20 mouse cellular contexts compared by ENCODE assay signal in the genomic region with DNA sequence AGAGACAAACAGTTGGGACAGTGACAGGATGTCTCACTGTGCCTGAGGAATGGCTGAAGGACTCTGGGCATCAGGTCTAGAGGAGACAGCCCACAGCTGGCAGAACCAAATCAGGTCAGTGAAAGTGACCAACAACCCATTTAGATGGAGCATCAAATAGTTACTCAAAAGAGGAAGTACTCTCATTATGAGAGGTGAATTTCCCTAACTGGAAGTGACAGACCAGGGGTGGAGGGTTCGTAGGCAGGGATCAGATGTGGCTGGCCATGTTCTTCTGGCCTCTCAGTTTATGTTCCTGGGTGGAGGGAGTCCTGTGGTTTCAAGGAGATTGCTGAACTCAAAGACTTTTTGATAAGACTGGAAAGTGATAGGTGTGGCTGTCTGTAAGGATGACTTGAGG. TPM values are rescaled to one million over a fixed set of nuclear protein-coding genes. Genes with fewer than 3 reads are reported as not detected.
DNase-seq lines count a peak whose midpoint lies in the region; ATAC-seq and TF ChIP-seq lines count a peak whose summit lies in the region.
"Had no signal": no experiment of that assay in that cellular context is flagged by ENCODE, and none has a peak within 500 bp of the region (broad histone marks: within the 10 kb centered on the region; RNA-seq: fewer than 3 reads in every experiment).

No protein-coding gene starts in this region.

- H3K4me3 ChIP-seq in CH12.LX (replicated peaks in 1 of 3; ENCODE audit: low read depth in 2 of 3, low read length in 2 of 3, poor library complexity in 1 of 3): no peak overlapping the region
- no peak overlapping the region for H3K4me3 ChIP-seq in midbrain, embryonic 15.5 days
- H3K4me3 ChIP-seq: embryonic facial prominence, embryonic 12.5 days; forebrain, embryonic 15.5 days; heart, embryonic 12.5 days; hindbrain, embryonic 12.5 days had no signal

- TF ChIP-seq CTCF in CH12.LX (conservative IDR thresholded peaks at IDR 0.05 in 1 of 2, IDR thresholded peaks at IDR 0.05 in 1 of 2; ENCODE audit: low read depth in 2 of 2, low read length in 2 of 2): no peak

- peaks cover 12% of the 10 kb centered on the region for H3K27me3 ChIP-seq in CH12.LX (replicated peaks)
- H3K27me3 ChIP-seq in splenic B cell, adult 2 months (ENCODE audit: control insufficient read depth, insufficient read depth, low read length, poor library complexity, severe bottlenecking): no peaks in the 10 kb centered on the region
- H3K27me3 ChIP-seq in midbrain, embryonic 15.5 days (replicated peaks): no peaks in the 10 kb centered on the region
- H3K27me3 ChIP-seq: embryonic facial prominence, embryonic 12.5 days; forebrain, embryonic 15.5 days; hindbrain, embryonic 12.5 days; Patski had no signal

- DNase-seq in A20 (ENCODE audit: low read depth, low spot score): peak; percentile 67
- DNase-seq in CH12.LX (ENCODE audit: extremely low read depth): peak; percentile 31
- DNase-seq in induced T-regulatory cell, adult 2 months (ENCODE audit: low read depth): peak; percentile 25
- peak; percentile 32 for DNase-seq in splenic B cell, adult 2 months (ENCODE audit: low read depth, low spot score)
- DNase-seq in frontal cortex, postnatal 14 days (ENCODE audit: low spot score in 2 of 2): no peak
- no peak for DNase-seq in kidney, adult 18-20 months
- DNase-seq: adrenal gland, postnatal 36 days; cerebellum, adult 2 months; cerebellum, postnatal 14 days; gastrocnemius, postnatal 10 days had no signal

- dilution Hi-C loops in CH12.LX (cut with MboI; ENCODE audit: extremely low pct_ligation_motif_present, extremely low pct_unique_long_range_greater_than_20kb, low sequenced_read_pairs): no loop called here

- in situ Hi-C loops in CH12.LX (cut with MboI; ENCODE audit: low pct_ligation_motif_present, low pct_unique_long_range_greater_than_20kb, low sequenced_read_pairs): no loop called here

- no peak overlapping the region for H3K4me2 ChIP-seq in CH12.LX (ENCODE audit: insufficient read depth, low read depth, poor library complexity, severe bottlenecking)
- no peak overlapping the region for H3K4me2 ChIP-seq in midbrain, embryonic 15.5 days
- H3K4me2 ChIP-seq: embryonic facial prominence, embryonic 12.5 days; forebrain, embryonic 15.5 days; heart, embryonic 12.5 days; hindbrain, embryonic 12.5 days had no signal

- peaks cover 0 to 10% of the 10 kb centered on the region in 2 experiments; a peak in 2 of 4 replicates for H3K4me1 ChIP-seq in CH12.LX (ENCODE audit: control insufficient read depth in 1 of 2, insufficient read depth in 2 of 2)
- no peaks in the 10 kb centered on the region for H3K4me1 ChIP-seq in midbrain, embryonic 15.5 days
- H3K4me1 ChIP-seq: embryonic facial prominence, embryonic 12.5 days; hindbrain, embryonic 12.5 days had no signal

- H3K9me3 ChIP-seq in CH12.LX (replicated peaks; ENCODE audit: low read length): peaks cover 2% of the 10 kb centered on the region
- H3K9me3 ChIP-seq in midbrain, embryonic 15.5 days: no peaks in the 10 kb centered on the region
- H3K9me3 ChIP-seq: embryonic facial prominence, embryonic 12.5 days; forebrain, embryonic 15.5 days; heart, embryonic 12.5 days; hindbrain, embryonic 12.5 days had no signal

- no peak for TF ChIP-seq RAD21 in CH12.LX (IDR thresholded peaks at IDR 0.05; ENCODE audit: low read depth, low read length)

- TF ChIP-seq POLR2A in CH12.LX (IDR thresholded peaks at IDR 0.05; ENCODE audit: low read depth, low read length): no peak

- H3K79me2 ChIP-seq in CH12.LX (replicated peaks; ENCODE audit: control insufficient read depth, extremely low read depth, insufficient read depth, poor library complexity, severe bottlenecking): no peaks in the 10 kb centered on the region

- no peak for ATAC-seq in midbrain, embryonic 15.5 days (replicated peaks)
- ATAC-seq: activated CD4-positive, CD25-positive, alpha-beta regulatory T cell, adult 4 months; CD4-positive, CD25-positive, alpha-beta regulatory T cell, adult 4 months; forebrain, embryonic 15.5 days; hindbrain, embryonic 16.5 days; Patski had no signal

- H3K27ac ChIP-seq in CH12.LX (ENCODE audit: insufficient read depth, low read depth): no peak overlapping the region
- no peak overlapping the region for H3K27ac ChIP-seq in midbrain, embryonic 15.5 days
- H3K27ac ChIP-seq: embryonic facial prominence, embryonic 12.5 days; forebrain, embryonic 15.5 days; hindbrain, embryonic 12.5 days had no signal

- H3K36me3 ChIP-seq in CH12.LX (replicated peaks in 1 of 2; ENCODE audit: control insufficient read depth in 1 of 2, insufficient read depth in 1 of 2, low read length in 1 of 2): no peaks in the 10 kb centered on the region
- H3K36me3 ChIP-seq in splenic B cell, adult 2 months (ENCODE audit: control insufficient read depth, insufficient read depth, low read length, poor library complexity, severe bottlenecking): no peaks in the 10 kb centered on the region
- no peaks in the 10 kb centered on the region for H3K36me3 ChIP-seq in midbrain, embryonic 15.5 days (replicated peaks)
- H3K36me3 ChIP-seq: embryonic facial prominence, embryonic 12.5 days; forebrain, embryonic 15.5 days; heart, embryonic 12.5 days; hindbrain, embryonic 12.5 days had no signal

- TF ChIP-seq EP300 in CH12.LX (IDR thresholded peaks at IDR 0.05; ENCODE audit: low read length): 0 out of 2 replicates have a peak, but pooled peaks have one; percentile 24

- no peak overlapping the region for H3K9ac ChIP-seq in CH12.LX (ENCODE audit: insufficient read depth, low read depth)
- H3K9ac ChIP-seq in midbrain, embryonic 15.5 days: no peak overlapping the region
- H3K9ac ChIP-seq: embryonic facial prominence, embryonic 12.5 days; forebrain, embryonic 15.5 days; heart, embryonic 12.5 days; hindbrain, embryonic 12.5 days had no signal

- 86% methylated on average over 1 of the region's 1 CpGs for WGBS in midbrain, embryonic 15.5 days

TF ChIP-seq in CH12.LX, 34 proteins besides CTCF, POLR2A, EP300 and RAD21:
- TF ChIP-seq CHD1 (IDR thresholded peaks at IDR 0.05; ENCODE audit: low read depth, low read length) (no peak), MXI1 (IDR thresholded peaks at IDR 0.05; ENCODE audit: low read depth, low read length) (no peak), CHD2 (IDR thresholded peaks at IDR 0.05; ENCODE audit: low read length) (no peak), JUN (IDR thresholded peaks at IDR 0.05; ENCODE audit: insufficient read depth, low read depth, low read length) (0 out of 2 replicates have a peak, but pooled peaks have one; percentile 10), IRF4 (IDR thresholded peaks at IDR 0.05; ENCODE audit: low read depth, low read length) (peak; percentile 72), JUND (conservative IDR thresholded peaks at IDR 0.05; ENCODE audit: low read depth, low read length) (no peak), MAZ (IDR thresholded peaks at IDR 0.05; ENCODE audit: low read depth, low read length) (no peak), SMC3 (IDR thresholded peaks at IDR 0.05; ENCODE audit: low read depth, low read length) (no peak), HCFC1 (IDR thresholded peaks at IDR 0.05; ENCODE audit: low read depth, low read length) (no peak), MEF2A (IDR thresholded peaks at IDR 0.05; ENCODE audit: borderline replicate concordance, low read depth, low read length) (no peak), ZC3H11A (IDR thresholded peaks at IDR 0.05; ENCODE audit: low read depth, low read length) (no peak), NRF1 (IDR thresholded peaks at IDR 0.05; ENCODE audit: low read depth, low read length) (no peak), BHLHE40 (IDR thresholded peaks at IDR 0.05; ENCODE audit: low read depth, low read length) (no peak), USF1 (IDR thresholded peaks at IDR 0.05; ENCODE audit: low read depth, low read length) (no peak), USF2 (conservative IDR thresholded peaks at IDR 0.05; ENCODE audit: low read depth, low read length) (no peak), GABPA (IDR thresholded peaks at IDR 0.05; ENCODE audit: insufficient replicate concordance, low read depth, low read length) (no peak), ZMIZ1 (IDR thresholded peaks at IDR 0.05; ENCODE audit: low read depth, low read length) (no peak), ETS1 (conservative IDR thresholded peaks at IDR 0.05; ENCODE audit: low read depth, low read length) (no peak), ZNF384 (IDR thresholded peaks at IDR 0.05; ENCODE audit: low read depth, low read length) (no peak), RCOR1 (conservative IDR thresholded peaks at IDR 0.05; ENCODE audit: low read depth, low read length) (no peak), MAFK (IDR thresholded peaks at IDR 0.05; ENCODE audit: insufficient replicate concordance, low read length) (no peak), TCF12 (IDR thresholded peaks at IDR 0.05; ENCODE audit: low read depth, low read length) (peak; percentile 16; the same call in 1 of the 2 replicates), SIN3A (IDR thresholded peaks at IDR 0.05; ENCODE audit: low read length) (no peak), KAT2A (IDR thresholded peaks at IDR 0.05; ENCODE audit: insufficient replicate concordance, low read length) (no peak), MAX (IDR thresholded peaks at IDR 0.05; ENCODE audit: low read length) (no peak), ZKSCAN1 (IDR thresholded peaks at IDR 0.05; ENCODE audit: borderline replicate concordance, low read depth, low read length) (no peak)

RNA-seq across cellular contexts. Expression of a gene that starts 40.9 kb away (rescaled TPM):
- total RNA-seq in CH12.LX (2012; rRNA removed) (2.0 and 3.3 TPM in 2 replicates), CH12.LX (2014; rRNA removed) (3.4 and 3.5 TPM in 2 replicates)
- polyA plus RNA-seq in CH12.LX (2012; ENCODE audit: insufficient read length, low read depth): 5.1 and 6.0 TPM in 2 replicates
- 76.6 and 80.1 TPM in 2 replicates for polyA plus RNA-seq in midbrain, embryonic 15.5 days (2015; fragmentation: Nextera tagmentation; extraction: Ambion mirVana)
- total RNA-seq: MEL had no signal

Comparison
In these comparisons a context has a peak if more than half of its experiments do, and no peak if none do; other contexts are left out.
1. DNase-seq: peak in A20 (single experiment), CH12.LX (single experiment), induced T-regulatory cell, adult 2 months (single experiment) and splenic B cell, adult 2 months (single experiment); none in frontal cortex, postnatal 14 days (0 of 2) and kidney, adult 18-20 months (single experiment).
2. RNA of a gene that starts 40.9 kb away (polyA plus RNA-seq): 76.6 to 80.1 TPM in midbrain, embryonic 15.5 days; 5.1 to 6.0 TPM in CH12.LX; every median in the first group is over 10 times any median in the second.